12 mouse cellular contexts compared by ENCODE assay signal in genomic region chr2:164009227-164009626, GRCm38 (mm10). TPM values are rescaled to one million over a fixed set of nuclear protein-coding genes. Genes with fewer than 3 reads are reported as not detected.
DNase-seq lines count a peak whose midpoint lies in the region; ATAC-seq lines count a peak whose summit lies in the region.
"Had no signal": no experiment of that assay in that cellular context is flagged by ENCODE, and none has a peak within 500 bp of the region (broad histone marks: within the 10 kb centered on the region; RNA-seq: fewer than 3 reads in every experiment).

No protein-coding gene starts in this region.

- peak; percentile 22 for DNase-seq in kidney, postnatal 10 days
- no peak for DNase-seq in kidney, adult 11 months
- DNase-seq in NIH3T3 (ENCODE audit: low read depth), result peak; percentile 42
- DNase-seq in embryo, embryonic 10 days (ENCODE audit: low spot score), result no peak
- DNase-seq: left cerebral cortex, postnatal 4 days; right cerebral cortex, adult 18-20 months; thymus, postnatal 36 days had no signal

- H3K9me3 ChIP-seq in forebrain, embryonic 16.5 days (ENCODE audit: control insufficient read depth, low read length), result no peaks in the 10 kb centered on the region

- H3K9ac ChIP-seq in forebrain, embryonic 16.5 days (replicated peaks; ENCODE audit: low read depth, low read length), result no peak overlapping the region
- H3K9ac ChIP-seq: hindbrain, embryonic 14.5 days had no signal

- WGBS in macrophage (ENCODE audit: missing documents), result 37% methylated on average over 6 of the region's 6 CpGs
- WGBS in forebrain, embryonic 16.5 days, result 90% methylated on average over 6 of the region's 6 CpGs

- no peak overlapping the region for H3K4me2 ChIP-seq in forebrain, embryonic 16.5 days (ENCODE audit: low read length)
- H3K4me2 ChIP-seq: hindbrain, embryonic 14.5 days had no signal

- peaks cover 27% of the 10 kb centered on the region for H3K36me3 ChIP-seq in macrophage (ENCODE audit: inconsistent target)
- H3K36me3 ChIP-seq in forebrain, embryonic 16.5 days (ENCODE audit: control insufficient read depth, insufficient read depth), result peaks cover under 1% of the 10 kb centered on the region; the same call in 1 of the 2 replicates

- H3K79me2 ChIP-seq in macrophage (ENCODE audit: inconsistent target), result peaks cover 99% of the 10 kb centered on the region

- peaks cover 21% of the 10 kb centered on the region for H3K4me1 ChIP-seq in forebrain, embryonic 16.5 days (replicated peaks; ENCODE audit: control insufficient read depth, insufficient read depth, low read length)

- H3K4me3 ChIP-seq in macrophage (ENCODE audit: inconsistent target), result no peak overlapping the region
- H3K4me3 ChIP-seq in forebrain, embryonic 16.5 days (replicated peaks; ENCODE audit: low read length), result no peak overlapping the region

- peak overlapping the region; percentile 35 for H3K27ac ChIP-seq in macrophage
- no peak overlapping the region for H3K27ac ChIP-seq in forebrain, embryonic 16.5 days (ENCODE audit: low read length)
- H3K27ac ChIP-seq: hindbrain, embryonic 14.5 days had no signal

- H3K27me3 ChIP-seq in forebrain, embryonic 16.5 days (replicated peaks; ENCODE audit: control insufficient read depth, insufficient read depth, low read length), result no peaks in the 10 kb centered on the region

- ATAC-seq in common myeloid progenitor, adult 5-6 weeks (replicated peaks; ENCODE audit: low read depth, poor library complexity, severe bottlenecking), result 0 out of 2 replicates have a peak, but pooled peaks have one; percentile 8
- ATAC-seq in forebrain, embryonic 16.5 days, result no peak

RNA-seq across cellular contexts. Expression of gene Ywhab, which starts 14.5 kb away (rescaled TPM):
- 79.0 and 109 TPM in 2 replicates for total RNA-seq in common myeloid progenitor, adult 5-6 weeks (2017)
- 10 to 100 TPM; 19.1 to 44.6 (median 27.2) TPM for total RNA-seq in macrophage (2018; cell fraction: chromatin; rRNA removed)
- 100 to 1,000 TPM; 154 to 192 (median 177) TPM for total RNA-seq in macrophage (2018; cell fraction: cytosol; rRNA removed)
- total RNA-seq in macrophage (2018; cell fraction: nucleus; rRNA removed), result 100 to 1,000 TPM in 1 of 26 experiments, 10 to 100 TPM in 25; 41.5 to 124 (median 70.1) TPM
- 157 to 226 TPM (median 174 TPM) in 3 replicates for polyA plus RNA-seq in macrophage (2018)
- 453 and 463 TPM in 2 replicates for polyA plus RNA-seq in forebrain, embryonic 16.5 days (2015; fragmentation: Nextera tagmentation; extraction: Ambion mirVana)

RNA-seq across cellular contexts. Expression of gene Pabpc1l, which starts 16.0 kb away (rescaled TPM):
- 0.37 TPM in 1 of 2 replicates, not detected in the other for total RNA-seq in common myeloid progenitor, adult 5-6 weeks (2017)
- 1 to 10 TPM in 10 of 26 experiments, under 1 TPM in 6, not detected in 10; 0.37 to 2.8 (median 1.3) TPM for total RNA-seq in macrophage (2018; cell fraction: chromatin; rRNA removed)
- under 1 TPM in 3 of 26 experiments, not detected in 23; 0.05 to 0.55 (median 0.14) TPM for total RNA-seq in macrophage (2018; cell fraction: cytosol; rRNA removed)
- total RNA-seq in macrophage (2018; cell fraction: nucleus; rRNA removed), result 1 to 10 TPM in 8 of 26 experiments, under 1 TPM in 2, not detected in 16; 0.70 to 3.0 (median 1.1) TPM
- not detected in 3 replicates for polyA plus RNA-seq in macrophage (2018)
- polyA plus RNA-seq in forebrain, embryonic 16.5 days (2015; fragmentation: Nextera tagmentation; extraction: Ambion mirVana), result 2.3 and 3.7 TPM in 2 replicates
- total RNA-seq: ES-E14 had no signal

Comparison
In these comparisons a context has a peak if more than half of its experiments do, and no peak if none do; other contexts are left out.
1. DNase-seq: peak in kidney, postnatal 10 days (single experiment) and NIH3T3 (single experiment); none in kidney, adult 11 months (single experiment) and embryo, embryonic 10 days (single experiment).